Mouse (Mus musculus) forebrain, embryonic 14.5 days (tissue): Measurements from ENCODE around the gene Gdf3. TPM values are rescaled to one million over a fixed set of nuclear protein-coding genes. Genes with fewer than 3 reads are reported as not detected.

Source experiments
- ATAC-seq: fragments of 200-750 bp; cut with Nextera tagmentation; 2 replicates; pipeline ENCODE4 v1.8.0; 2017; ENCODE audit warnings: mild to moderate bottlenecking, moderate library complexity
- DNase-seq: peaks from one replicate; pipeline ENCODE4 v3.0.0-alpha.2; 2015; ENCODE audit warnings: low spot score
- H3K27ac ChIP-seq: fragments of 300-500 bp; sonication (generic); 2 replicates; pipeline ENCODE4 v1.5.1; 2014; ENCODE audit warnings: low read depth, mild to moderate bottlenecking, control low read depth, low read length, moderate library complexity
- H3K27me3 ChIP-seq: fragments of 300-500 bp; sonication (generic); replicated peaks from 2 replicates; pipeline ENCODE4 v1.6.1; 2014; ENCODE audit warnings: low read length, control low read depth, mixed read lengths; ENCODE audit not compliant: control insufficient read depth, insufficient read depth
- H3K36me3 ChIP-seq: fragments of 300-500 bp; sonication (generic); 2 replicates; pipeline ENCODE4 v1.6.1; 2014; ENCODE audit warnings: low read length, control low read depth; ENCODE audit not compliant: control insufficient read depth, insufficient read depth
- H3K4me1 ChIP-seq: fragments of 300-500 bp; sonication (generic); 2 replicates; pipeline ENCODE4 v1.6.1; 2014; ENCODE audit warnings: antibody characterized with exemption, low read length, control low read depth; ENCODE audit not compliant: control insufficient read depth, insufficient read depth
- H3K4me2 ChIP-seq: fragments of 300-500 bp; sonication (generic); 2 replicates; pipeline ENCODE4 v1.6.1; 2014; ENCODE audit warnings: mild to moderate bottlenecking, control low read depth, low read length
- H3K4me3 ChIP-seq: fragments of 300-500 bp; sonication (generic); 2 replicates; pipeline ENCODE4 v1.5.1; 2014; ENCODE audit warnings: low read depth, low read length, control low read depth
- H3K9ac ChIP-seq: fragments of 300-500 bp; sonication (generic); 2 replicates; pipeline ENCODE4 v1.6.1; 2014; ENCODE audit warnings: mild to moderate bottlenecking, low read length, control low read depth, moderate library complexity
- H3K9me3 ChIP-seq: fragments of 300-500 bp; sonication (generic); replicated peaks from 2 replicates; pipeline ENCODE4 v1.6.1; 2016; ENCODE audit warnings: low read length, control low read depth, mixed read lengths; ENCODE audit not compliant: control insufficient read depth
- WGBS: fragments of 180-500 bp; shearing (Covaris S2); extraction: QIAGEN DNeasy Blood & Tissue Kit; methylation state at CpG from one replicate; pipeline ENCODE4 v1.1.7; 2014; 5-methylcytosine and 5-hydroxymethylcytosine counted together
- polyA plus RNA-seq: library from polyadenylated mRNA; unstranded; fragments of >200 nt; fragmentation: Nextera tagmentation; extraction: Ambion mirVana; gene quantifications from 2 replicates; pipeline ENCODE4 v1.2.1, GENCODE M21; 2014

Gdf3 gene
- polyA plus RNA-seq, 1 experiment from 2014 or later = not detected

GRCm38 (mm10) chr6:122635315-122635714 is 25.4 kb upstream of the Gdf3 start:
- 91% methylated on average over 7 of the region's 7 CpGs for WGBS
- Histone ChIP-seq H3K9me3 (no peaks in the 10 kb centered on the region), H3K36me3 (no peaks in the 10 kb centered on the region), H3K4me2 (no peak overlapping the region), H3K4me1 (no peaks in the 10 kb centered on the region), H3K27ac (no peak overlapping the region), H3K27me3 (no peaks in the 10 kb centered on the region), H3K4me3 (no peak overlapping the region), H3K9ac (no peak overlapping the region)
- no peak for ATAC-seq
- no peak for DNase-seq

- no peaks in the 10 kb centered on the region for H3K9me3 ChIP-seq
- no peaks in the 10 kb centered on the region for H3K4me1 ChIP-seq
- DNase-seq (peak; percentile 13), ATAC-seq (no peak)
- no peaks in the 10 kb centered on the region for H3K27me3 ChIP-seq
- H3K4me3 ChIP-seq = no peak overlapping the region
- no peaks in the 10 kb centered on the region for H3K36me3 ChIP-seq
- no peak overlapping the region for H3K4me2 ChIP-seq
- 51% methylated on average over 9 of the region's 9 CpGs for WGBS
- H3K27ac ChIP-seq = no peak overlapping the region
- H3K9ac ChIP-seq = no peak overlapping the region
Observed at GRCm38 (mm10) chr6:122633411-122633810, 23.5 kb upstream of the Gdf3 start.

GRCm38 (mm10) chr6:122627469-122628108 is 17.7 kb upstream of the Gdf3 start:
- Histone ChIP-seq H3K4me3 (no peak overlapping the region), H3K27me3 (no peaks in the 10 kb centered on the region), H3K9me3 (no peaks in the 10 kb centered on the region), H3K4me1 (no peaks in the 10 kb centered on the region), H3K9ac (no peak overlapping the region), H3K36me3 (no peaks in the 10 kb centered on the region), H3K27ac (no peak overlapping the region), H3K4me2 (no peak overlapping the region; the same call in 1 of the 2 replicates)
- ATAC-seq (no peak), DNase-seq (no peak)
- whole genome bisulfite sequencing = 60% methylated on average over 20 of the region's 20 CpGs

- Histone ChIP-seq H3K4me1 (no peaks in the 10 kb centered on the region), H3K9me3 (no peaks in the 10 kb centered on the region), H3K27me3 (no peaks in the 10 kb centered on the region), H3K4me2 (no peak within 1 kb of the TSS), H3K36me3 (no peaks in the 10 kb centered on the region), H3K27ac (no peak within 1 kb of the TSS), H3K4me3 (no peak within 1 kb of the TSS), H3K9ac (no peak within 1 kb of the TSS)
- ATAC-seq = no peak
- 90% methylated on average over 8 of the region's 8 CpGs for WGBS
- DNase-seq = no peak
Observed at GRCm38 (mm10) chr6:122626110-122626509, 16.2 kb upstream of the Gdf3 start, which contains the start of gene Dppa3. Gene Dppa3, plus strand, starts transcription at chr6:122626410.

GRCm38 (mm10) chr6:122625156-122625555 is 15.3 kb upstream of the Gdf3 start:
- Histone ChIP-seq H3K4me3 (no peak overlapping the region), H3K9ac (no peak overlapping the region), H3K4me2 (no peak overlapping the region), H3K27me3 (no peaks in the 10 kb centered on the region), H3K9me3 (no peaks in the 10 kb centered on the region), H3K36me3 (no peaks in the 10 kb centered on the region), H3K27ac (no peak overlapping the region), H3K4me1 (no peaks in the 10 kb centered on the region)
- WGBS = 78% methylated on average over 4 of the region's 4 CpGs
- DNase-seq (no peak), ATAC-seq (no peak)

- Histone ChIP-seq H3K36me3 (no peaks in the 10 kb centered on the region), H3K27me3 (no peaks in the 10 kb centered on the region), H3K4me3 (no peak overlapping the region), H3K27ac (no peak overlapping the region), H3K9ac (no peak overlapping the region), H3K4me2 (no peak overlapping the region), H3K4me1 (no peaks in the 10 kb centered on the region), H3K9me3 (no peaks in the 10 kb centered on the region)
- ATAC-seq (no peak), DNase-seq (peak; percentile 39)
- WGBS = 16% methylated on average over 5 of the region's 5 CpGs
Observed at GRCm38 (mm10) chr6:122624480-122624879, 14.6 kb upstream of the Gdf3 start.

- DNase-seq (no peak), ATAC-seq (no peak)
- H3K27ac ChIP-seq = no peak overlapping the region
- H3K9ac ChIP-seq = no peak overlapping the region
- no peaks in the 10 kb centered on the region for H3K4me1 ChIP-seq
- WGBS = 92% methylated on average over 6 of the region's 6 CpGs
- no peak overlapping the region for H3K4me3 ChIP-seq
- no peaks in the 10 kb centered on the region for H3K36me3 ChIP-seq
- H3K9me3 ChIP-seq = no peaks in the 10 kb centered on the region
- H3K4me2 ChIP-seq = no peak overlapping the region
- H3K27me3 ChIP-seq = no peaks in the 10 kb centered on the region
Observed at GRCm38 (mm10) chr6:122621066-122621465, 11.2 kb upstream of the Gdf3 start.

- DNase-seq = no peak
- H3K27ac ChIP-seq = no peak overlapping the region
- no peaks in the 10 kb centered on the region for H3K4me1 ChIP-seq
- H3K9me3 ChIP-seq = no peaks in the 10 kb centered on the region
- H3K9ac ChIP-seq = no peak overlapping the region
- H3K4me3 ChIP-seq = no peak overlapping the region
- no peaks in the 10 kb centered on the region for H3K27me3 ChIP-seq
- ATAC-seq = no peak
- no peaks in the 10 kb centered on the region for H3K36me3 ChIP-seq
- H3K4me2 ChIP-seq = no peak overlapping the region
- 72% methylated on average over 3 of the region's 3 CpGs for WGBS
Observed at GRCm38 (mm10) chr6:122616022-122616421, 6.1 kb upstream of the Gdf3 start.

GRCm38 (mm10) chr6:122614047-122614446 is 4.2 kb upstream of the Gdf3 start:
- no peak overlapping the region for H3K27ac ChIP-seq
- H3K4me2 ChIP-seq = no peak overlapping the region
- H3K4me1 ChIP-seq = no peaks in the 10 kb centered on the region
- no peak overlapping the region for H3K9ac ChIP-seq
- 64% methylated on average over 2 of the region's 2 CpGs for WGBS
- no peaks in the 10 kb centered on the region for H3K9me3 ChIP-seq
- no peak overlapping the region for H3K4me3 ChIP-seq
- no peak for ATAC-seq
- H3K36me3 ChIP-seq = no peaks in the 10 kb centered on the region
- DNase-seq = no peak
- no peaks in the 10 kb centered on the region for H3K27me3 ChIP-seq
